Mouse (Mus musculus): ENCODE measurements around the gene Rdh5. TPM values are rescaled to one million over a fixed set of nuclear protein-coding genes. Genes with fewer than 3 reads are reported as not detected.

The Rdh5 gene
- polyA plus RNA-seq, 1 experiment from 2014 or later, result 8.1 TPM

DNA sequence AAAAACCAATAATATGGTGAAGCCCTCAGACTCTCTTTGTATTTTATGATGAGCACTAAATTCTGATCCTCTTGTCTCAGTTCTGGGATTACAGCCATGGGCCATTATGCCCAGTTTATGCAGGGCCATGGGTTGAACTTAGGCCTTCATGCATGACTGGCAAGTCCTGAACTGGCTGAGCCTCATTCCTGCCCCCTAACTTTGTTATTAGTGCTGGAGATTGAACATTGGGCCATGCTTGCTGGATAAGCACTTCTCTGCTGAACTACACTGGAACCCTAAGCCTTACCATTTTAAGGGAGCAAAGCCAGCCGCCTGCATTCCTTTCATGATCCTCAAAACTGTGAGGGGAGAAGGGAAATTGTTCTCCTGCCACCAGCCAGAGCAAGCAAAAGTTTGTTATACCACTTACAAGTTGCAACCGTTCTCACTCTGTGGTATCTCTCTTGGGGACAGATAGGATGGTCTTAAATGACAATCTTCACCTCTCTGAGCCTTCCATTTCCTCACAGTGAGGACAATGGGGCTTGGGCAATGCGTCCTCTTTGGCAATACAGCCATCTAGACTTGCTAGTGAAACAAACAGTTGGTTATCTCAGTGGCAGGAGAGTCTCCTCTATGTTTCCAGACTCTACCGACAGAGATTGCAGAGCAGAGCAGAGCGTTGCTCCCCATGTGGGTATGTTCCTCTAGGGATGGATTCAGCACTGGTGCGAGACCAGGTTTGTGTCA lies 22.8 kb downstream of the Rdh5 start:
- WGBS, result 72% methylated on average over 6 of the region's 6 CpGs
- no peak for TF ChIP-seq CTCF (IDR thresholded peaks at IDR 0.05; ENCODE audit: low read depth)
- no peak for TF ChIP-seq EP300 (optimal IDR thresholded peaks at IDR 0.05)
- no peaks in the 10 kb centered on the region for H3K9me3 ChIP-seq (ENCODE audit: control insufficient read depth, low read length)
- no peaks in the 10 kb centered on the region for H3K4me1 ChIP-seq (replicated peaks; ENCODE audit: control insufficient read depth, insufficient read depth)
- H3K9ac ChIP-seq (ENCODE audit: low read length), result no peak overlapping the region
- no peak for ATAC-seq (ENCODE audit: low FRiP score, low TSS enrichment)
- H3K4me3 ChIP-seq (ENCODE audit: low read depth, low read length), result no peak overlapping the region
- no peak overlapping the region for H3K4me2 ChIP-seq (replicated peaks; ENCODE audit: low read depth)
- no peak for DNase-seq (ENCODE audit: low spot score)
- no peaks in the 10 kb centered on the region for H3K36me3 ChIP-seq (ENCODE audit: control insufficient read depth, insufficient read depth, low read length)
- H3K27me3 ChIP-seq (ENCODE audit: control insufficient read depth, insufficient read depth, low read length), result no peaks in the 10 kb centered on the region
- no peak overlapping the region for H3K27ac ChIP-seq (replicated peaks)

GRCm38 (mm10) chr10:128897501-128897900 lies 25.2 kb downstream of the Rdh5 start:
- no peak overlapping the region for H3K27ac ChIP-seq (replicated peaks)
- H3K36me3 ChIP-seq (ENCODE audit: control insufficient read depth, insufficient read depth, low read length), result no peaks in the 10 kb centered on the region
- no peaks in the 10 kb centered on the region for H3K4me1 ChIP-seq (replicated peaks; ENCODE audit: control insufficient read depth, insufficient read depth)
- H3K27me3 ChIP-seq (ENCODE audit: control insufficient read depth, insufficient read depth, low read length), result no peaks in the 10 kb centered on the region
- no peak for ATAC-seq (ENCODE audit: low FRiP score, low TSS enrichment)
- 5% methylated on average over 1 of the region's 1 CpGs for WGBS
- no peaks in the 10 kb centered on the region for H3K9me3 ChIP-seq (ENCODE audit: control insufficient read depth, low read length)
- no peak for DNase-seq (ENCODE audit: low spot score)
- H3K9ac ChIP-seq (ENCODE audit: low read length), result no peak overlapping the region
- H3K4me2 ChIP-seq (replicated peaks; ENCODE audit: low read depth), result no peak overlapping the region
- H3K4me3 ChIP-seq (ENCODE audit: low read depth, low read length), result no peak overlapping the region
- TF ChIP-seq EP300 (optimal IDR thresholded peaks at IDR 0.05), result no peak
- no peak for TF ChIP-seq CTCF (IDR thresholded peaks at IDR 0.05; ENCODE audit: low read depth)

DNA sequence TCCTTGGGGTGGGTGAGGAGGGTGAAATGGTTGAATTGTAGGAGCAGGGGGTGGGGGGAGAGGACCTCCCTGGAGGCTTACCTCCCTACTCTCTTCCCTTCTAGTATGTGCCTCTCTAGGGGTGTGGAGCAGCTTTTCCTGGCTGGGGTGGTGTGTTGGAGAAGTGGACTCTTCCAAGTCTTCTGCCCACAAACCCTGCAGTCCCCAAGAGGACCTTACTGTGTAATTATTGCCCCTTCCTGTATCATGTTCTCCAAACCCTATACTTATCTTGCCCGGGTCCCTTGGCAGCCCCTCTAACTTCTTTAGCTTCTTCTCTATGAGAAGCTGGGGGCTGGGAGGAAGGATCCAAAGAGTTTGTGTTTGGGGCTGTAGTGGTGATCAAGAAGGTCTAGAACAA lies 25.9 kb downstream of the Rdh5 start:
- no peak overlapping the region for H3K27ac ChIP-seq (replicated peaks)
- DNase-seq (ENCODE audit: low spot score), result no peak
- no peaks in the 10 kb centered on the region for H3K36me3 ChIP-seq (ENCODE audit: control insufficient read depth, insufficient read depth, low read length)
- H3K9ac ChIP-seq (ENCODE audit: low read length), result no peak overlapping the region
- TF ChIP-seq EP300 (optimal IDR thresholded peaks at IDR 0.05) (no peak), CTCF (IDR thresholded peaks at IDR 0.05; ENCODE audit: low read depth) (no peak)
- no peak overlapping the region for H3K4me2 ChIP-seq (replicated peaks; ENCODE audit: low read depth)
- ATAC-seq (ENCODE audit: low FRiP score, low TSS enrichment), result no peak
- WGBS, result 45% methylated on average over 1 of the region's 1 CpGs
- H3K4me1 ChIP-seq (replicated peaks; ENCODE audit: control insufficient read depth, insufficient read depth), result no peaks in the 10 kb centered on the region
- H3K27me3 ChIP-seq (ENCODE audit: control insufficient read depth, insufficient read depth, low read length), result no peaks in the 10 kb centered on the region
- H3K4me3 ChIP-seq (ENCODE audit: low read depth, low read length), result no peak overlapping the region
- H3K9me3 ChIP-seq (ENCODE audit: control insufficient read depth, low read length), result no peaks in the 10 kb centered on the region

- peak; percentile 24 for DNase-seq (ENCODE audit: low spot score)
- Histone ChIP-seq H3K36me3 (ENCODE audit: control insufficient read depth, insufficient read depth, low read length) (no peaks in the 10 kb centered on the region), H3K9ac (ENCODE audit: low read length) (no peak overlapping the region), H3K4me2 (replicated peaks; ENCODE audit: low read depth) (peak overlapping the region; percentile 2; the same call in 1 of the 2 replicates), H3K4me1 (replicated peaks; ENCODE audit: control insufficient read depth, insufficient read depth) (no peaks in the 10 kb centered on the region), H3K27ac (replicated peaks) (no peak overlapping the region), H3K9me3 (ENCODE audit: control insufficient read depth, low read length) (no peaks in the 10 kb centered on the region), H3K4me3 (ENCODE audit: low read depth, low read length) (no peak overlapping the region), H3K27me3 (ENCODE audit: control insufficient read depth, insufficient read depth, low read length) (no peaks in the 10 kb centered on the region)
- 0 out of 2 replicates have a peak, but pooled peaks have one; percentile 5 for ATAC-seq (ENCODE audit: low FRiP score, low TSS enrichment)
- WGBS, result 10% methylated on average over 17 of the region's 17 CpGs
- TF ChIP-seq CTCF (IDR thresholded peaks at IDR 0.05; ENCODE audit: low read depth) (no peak), EP300 (optimal IDR thresholded peaks at IDR 0.05) (no peak)
Measured at GRCm38 (mm10) chr10:128895952-128896693, 26.6 kb downstream of the Rdh5 start.

GRCm38 (mm10) chr10:128895437-128895836 lies 27.3 kb downstream of the Rdh5 start:
- H3K4me3 ChIP-seq (ENCODE audit: low read depth, low read length), result no peak overlapping the region
- TF ChIP-seq EP300 (optimal IDR thresholded peaks at IDR 0.05) (no peak), CTCF (IDR thresholded peaks at IDR 0.05; ENCODE audit: low read depth) (peak; percentile 83)
- peak; percentile 76 for DNase-seq (ENCODE audit: low spot score)
- H3K9me3 ChIP-seq (ENCODE audit: control insufficient read depth, low read length), result no peaks in the 10 kb centered on the region
- H3K27ac ChIP-seq (replicated peaks), result no peak overlapping the region
- H3K36me3 ChIP-seq (ENCODE audit: control insufficient read depth, insufficient read depth, low read length), result no peaks in the 10 kb centered on the region
- WGBS, result under 1% methylated on average over 9 of the region's 9 CpGs
- peak overlapping the region; percentile 2; the same call in 1 of the 2 replicates for H3K4me2 ChIP-seq (replicated peaks; ENCODE audit: low read depth)
- H3K4me1 ChIP-seq (replicated peaks; ENCODE audit: control insufficient read depth, insufficient read depth), result no peaks in the 10 kb centered on the region
- ATAC-seq (ENCODE audit: low FRiP score, low TSS enrichment), result 0 out of 2 replicates have a peak, but pooled peaks have one; percentile 33
- H3K9ac ChIP-seq (ENCODE audit: low read length), result no peak overlapping the region
- H3K27me3 ChIP-seq (ENCODE audit: control insufficient read depth, insufficient read depth, low read length), result no peaks in the 10 kb centered on the region
